Mouse (Mus musculus): Measurements from ENCODE around the gene C130050O18Rik.

C130050O18Rik gene

DNA sequence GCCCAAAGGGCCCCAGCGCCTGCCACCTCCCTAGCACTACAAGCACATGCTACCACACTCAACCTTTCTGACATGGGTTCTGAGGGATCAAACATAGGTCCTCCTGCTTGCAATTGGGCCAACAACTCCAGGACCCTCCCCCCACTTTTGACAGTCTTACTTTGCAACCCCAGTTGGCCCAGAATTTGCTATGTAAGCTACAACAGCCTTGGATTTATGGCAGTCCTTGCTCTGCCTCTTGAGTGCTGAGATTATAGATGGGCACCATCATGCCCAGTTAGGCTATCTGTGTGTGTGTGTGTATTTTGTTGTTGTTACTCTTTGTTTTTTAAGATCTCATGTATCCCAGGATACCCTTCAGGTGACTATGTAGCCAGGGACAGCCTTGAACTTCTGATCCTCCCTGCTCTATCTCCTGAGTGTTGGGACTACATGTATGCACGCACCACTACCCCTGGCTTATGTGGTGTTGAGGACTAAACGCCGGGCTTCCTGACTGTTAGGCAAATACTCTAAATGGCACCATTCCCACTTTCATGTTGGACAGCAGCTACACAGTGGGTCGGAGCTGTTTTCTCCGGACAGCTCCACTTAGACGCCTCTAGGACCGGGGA lies 25.2 kb upstream of the C130050O18Rik start:
- peak; percentile 26 to 45 for DNase-seq (ENCODE audit: low spot score in 2 of 2)

DNA sequence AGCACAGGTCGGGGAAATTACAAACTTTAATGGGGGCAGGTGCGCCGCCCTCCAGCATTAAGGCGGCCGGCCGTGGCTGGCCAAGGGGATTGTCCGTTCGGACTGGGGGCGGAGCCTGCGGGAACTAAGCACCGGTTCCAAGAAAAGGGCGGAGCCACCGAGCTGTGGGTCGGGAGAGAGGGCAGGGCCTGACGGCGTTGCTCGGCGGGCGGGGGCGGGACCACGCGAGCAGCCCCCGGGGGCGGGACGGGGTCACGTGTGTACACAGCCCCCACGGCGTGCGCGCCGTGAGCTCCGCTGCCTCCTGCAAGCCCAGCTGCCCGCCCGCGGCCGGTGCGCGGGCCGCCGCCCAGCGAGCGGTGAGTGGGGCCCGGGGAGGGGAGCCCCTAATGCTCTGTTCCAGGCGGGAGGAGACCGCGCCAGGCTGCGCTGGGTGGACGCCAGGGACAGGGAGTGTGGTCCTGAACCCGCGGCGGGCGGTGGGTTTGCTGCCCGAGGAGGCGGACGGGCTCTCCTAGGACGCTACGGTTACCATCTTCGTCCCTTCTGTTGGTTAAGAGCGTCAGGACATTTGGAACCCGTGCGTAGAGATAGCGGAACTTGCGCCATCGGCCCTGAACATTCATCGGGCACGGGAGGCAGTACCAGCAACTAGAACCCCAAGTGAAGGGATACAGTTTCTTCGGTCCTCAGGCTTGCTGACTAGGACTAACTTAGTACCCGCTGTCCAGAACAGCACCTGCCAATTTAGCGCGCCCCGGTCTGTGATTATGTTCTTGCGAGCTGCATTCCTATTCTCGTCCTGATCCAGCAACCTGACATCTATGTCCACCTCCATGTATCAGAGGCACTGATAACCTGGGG lies 24.5 kb upstream of the C130050O18Rik start:
- DNase-seq (ENCODE audit: low spot score in 2 of 2): peak; percentile 91 to 96

DNA sequence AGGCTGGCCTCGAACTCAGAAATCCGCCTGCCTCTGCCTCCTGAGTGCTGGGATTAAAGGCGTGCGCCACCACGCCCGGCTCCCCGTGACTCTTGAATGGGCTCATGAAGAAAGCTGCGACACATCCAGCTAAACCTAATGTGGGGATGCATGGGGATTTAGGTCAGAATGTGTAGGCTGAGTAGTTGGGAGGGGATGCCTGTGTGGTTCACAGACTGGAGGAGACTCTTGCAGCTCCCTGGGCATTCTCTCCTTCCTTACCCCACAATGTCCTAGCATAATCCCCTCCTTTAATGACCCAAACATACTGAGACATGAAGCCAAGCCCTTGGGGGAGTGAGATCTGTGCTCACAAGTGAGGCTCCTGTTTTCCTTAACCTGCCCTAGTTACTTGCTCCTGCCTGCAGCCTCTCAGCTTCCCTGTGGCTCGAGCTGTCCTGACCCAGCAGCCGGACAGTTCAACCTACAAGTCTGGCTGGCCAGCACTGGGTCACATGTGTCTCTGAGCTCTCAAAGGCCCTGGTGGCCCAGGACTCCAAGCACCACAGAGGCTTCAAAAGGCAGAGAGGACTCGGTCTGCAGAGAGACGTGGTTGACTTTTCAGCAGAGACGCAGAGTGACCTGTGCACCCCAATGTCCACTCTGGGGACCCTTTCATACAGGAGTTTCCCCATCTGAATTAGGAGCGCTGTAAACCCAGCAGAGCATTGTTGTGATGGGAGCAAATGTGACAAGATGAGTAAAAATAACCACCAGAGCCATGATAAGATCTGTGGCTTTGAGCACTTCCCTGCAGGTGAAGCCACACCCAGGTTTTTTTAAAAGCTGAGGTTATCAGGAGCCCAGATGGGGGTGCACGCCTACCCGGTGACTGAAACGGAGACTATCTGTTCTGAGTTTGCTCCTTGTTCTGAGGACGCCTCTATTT lies 23.2 kb upstream of the C130050O18Rik start:
- DNase-seq (ENCODE audit: low spot score in 2 of 2): peak; percentile 56 to 77

DNA sequence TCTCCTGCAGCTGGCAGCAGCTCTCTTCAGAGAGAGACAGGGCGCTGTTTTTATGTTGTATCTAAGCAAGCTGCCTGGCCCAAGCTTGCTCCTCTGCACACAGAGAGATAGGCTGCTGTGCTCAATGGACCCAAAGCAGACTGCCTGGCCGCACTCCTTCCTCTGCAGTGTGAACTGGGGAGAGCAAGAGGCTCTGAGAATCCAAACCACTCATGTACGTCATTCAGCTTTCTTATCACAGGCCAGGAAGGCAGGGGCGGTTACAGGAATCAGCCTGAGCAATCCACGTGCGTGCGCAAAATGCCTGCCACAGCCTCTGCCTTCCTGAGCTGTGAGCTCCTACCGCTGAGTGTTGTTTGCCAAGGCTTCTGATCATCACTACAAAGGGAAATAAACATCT lies 22.3 kb upstream of the C130050O18Rik start:
- peak; percentile 68 to 80 for DNase-seq (ENCODE audit: low spot score in 2 of 2)

DNA sequence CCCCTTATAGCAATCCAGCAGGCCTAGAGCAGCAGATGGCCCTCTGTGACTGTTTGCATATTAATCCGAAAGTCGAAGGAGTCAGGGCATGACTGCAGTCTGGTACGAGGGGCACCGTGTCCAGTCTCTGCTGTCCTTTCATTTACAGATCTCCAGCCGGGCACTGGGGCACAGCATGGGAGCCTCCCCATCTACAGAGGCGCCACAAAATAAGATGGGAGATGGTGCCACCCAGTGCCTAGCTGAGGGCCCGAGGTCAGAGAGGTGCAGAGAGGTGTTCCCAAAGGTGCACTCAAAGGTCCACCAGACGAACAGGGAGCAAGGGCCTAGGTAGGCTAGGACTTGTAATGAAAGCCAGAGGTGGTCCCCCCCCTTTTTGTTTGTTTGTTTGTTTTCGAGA lies 21.8 kb upstream of the C130050O18Rik start:
- no peak for DNase-seq (ENCODE audit: low spot score in 2 of 2)

DNA sequence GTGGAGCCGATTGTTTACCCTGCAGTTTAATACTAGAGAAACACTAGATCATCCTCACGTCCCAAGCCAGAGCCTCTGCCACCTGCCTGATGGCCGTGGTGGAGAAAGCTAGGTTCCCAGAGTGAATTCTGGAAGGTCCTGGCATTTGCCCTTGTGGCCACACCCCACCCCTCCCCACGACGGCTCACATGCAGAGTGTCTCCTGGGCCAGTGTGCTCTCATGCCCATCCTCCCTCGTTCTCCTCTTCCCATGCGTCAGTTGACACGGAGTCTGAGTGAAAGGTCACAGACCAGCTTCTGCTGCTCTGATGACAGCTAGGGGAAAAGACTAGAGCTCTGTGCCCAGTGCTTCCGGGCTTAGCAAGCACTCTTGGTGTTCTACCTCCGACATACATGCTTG lies 20.5 kb upstream of the C130050O18Rik start:
- peak in 1 of 2 experiments; percentile 42 for DNase-seq (ENCODE audit: low spot score in 2 of 2)

DNA sequence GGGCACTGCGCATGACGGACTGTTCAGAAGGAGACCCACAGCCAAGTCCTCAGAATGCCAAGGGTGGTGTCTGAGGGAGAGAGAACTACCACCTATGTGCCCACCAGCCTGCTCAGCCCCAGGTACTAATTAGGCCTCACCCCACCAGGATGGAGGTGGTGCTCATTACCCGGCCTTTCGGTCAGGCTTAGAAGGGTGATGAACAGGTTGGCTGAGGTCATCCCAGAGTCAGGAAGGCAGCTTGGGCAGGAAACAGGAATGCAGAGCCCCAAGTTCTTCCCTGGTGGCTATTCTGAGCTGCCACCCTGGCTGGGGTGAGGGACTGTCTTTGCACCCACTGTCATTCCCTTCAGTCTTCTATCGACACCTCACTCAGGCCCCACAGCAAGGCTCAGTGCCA lies 19.0 kb upstream of the C130050O18Rik start:
- no peak for DNase-seq (ENCODE audit: low spot score in 2 of 2)

DNA sequence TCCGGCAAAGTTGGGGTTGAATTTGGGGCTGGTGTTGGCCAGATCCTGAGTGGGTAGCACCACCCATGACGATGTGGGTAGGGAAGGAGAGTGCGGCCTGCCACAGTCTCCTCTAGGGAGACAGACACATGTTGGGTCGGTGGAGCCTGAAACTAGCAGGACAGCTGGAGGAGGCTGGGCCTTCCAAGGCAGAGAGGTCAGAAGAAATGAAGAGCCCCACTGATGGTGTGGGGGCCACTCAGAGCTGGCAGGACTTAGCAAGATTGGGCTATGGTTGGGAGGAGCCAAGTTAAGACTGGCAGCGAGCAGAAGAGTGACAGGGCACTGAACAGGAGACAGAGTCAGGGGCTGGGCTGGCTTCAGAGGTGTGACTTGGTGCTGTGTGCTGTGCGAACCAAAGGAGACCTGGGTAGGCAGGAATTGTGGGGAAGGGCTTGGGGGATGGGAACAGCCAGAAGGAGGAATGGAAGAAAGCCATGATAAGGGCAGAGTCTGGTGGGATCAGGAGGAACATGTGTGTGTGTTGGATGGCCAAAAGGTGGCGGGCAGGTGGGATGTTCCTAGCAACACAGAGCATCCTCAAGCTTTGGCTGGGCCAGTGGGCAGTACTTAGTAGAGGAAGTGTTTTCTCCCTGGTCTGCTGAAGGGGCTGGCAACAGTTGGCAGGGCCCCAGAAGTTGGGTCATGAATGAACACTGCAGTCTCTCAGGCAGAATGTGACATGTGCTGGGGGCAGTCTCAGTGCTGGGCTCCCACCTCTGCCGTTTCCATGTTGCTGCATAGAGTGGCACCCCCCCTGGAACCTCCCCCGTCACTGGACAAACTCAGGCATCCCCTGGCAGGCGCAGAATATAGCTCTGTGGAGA lies 17.5 kb upstream of the C130050O18Rik start:
- peak; percentile 32 to 50 for DNase-seq (ENCODE audit: low spot score in 2 of 2)

DNA sequence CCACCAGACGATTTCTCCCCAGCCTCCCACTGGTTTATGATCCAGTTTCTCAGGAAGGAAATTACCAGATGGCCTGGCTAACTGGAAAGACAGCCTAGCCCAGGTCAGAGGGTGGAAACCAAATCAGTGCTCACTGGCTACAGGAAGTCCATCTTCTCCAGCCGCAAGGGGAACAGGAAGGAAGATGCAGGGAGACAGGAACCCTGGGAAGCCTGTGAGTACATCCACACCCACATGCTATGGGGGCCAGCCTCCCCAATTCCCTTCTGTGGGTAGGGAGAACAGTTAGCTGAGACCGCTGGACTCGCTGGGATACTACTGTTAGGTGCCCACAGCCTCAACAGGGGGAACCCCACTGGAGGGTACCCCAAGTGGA lies 16.9 kb upstream of the C130050O18Rik start:
- no peak for DNase-seq (ENCODE audit: low spot score in 2 of 2)

DNA sequence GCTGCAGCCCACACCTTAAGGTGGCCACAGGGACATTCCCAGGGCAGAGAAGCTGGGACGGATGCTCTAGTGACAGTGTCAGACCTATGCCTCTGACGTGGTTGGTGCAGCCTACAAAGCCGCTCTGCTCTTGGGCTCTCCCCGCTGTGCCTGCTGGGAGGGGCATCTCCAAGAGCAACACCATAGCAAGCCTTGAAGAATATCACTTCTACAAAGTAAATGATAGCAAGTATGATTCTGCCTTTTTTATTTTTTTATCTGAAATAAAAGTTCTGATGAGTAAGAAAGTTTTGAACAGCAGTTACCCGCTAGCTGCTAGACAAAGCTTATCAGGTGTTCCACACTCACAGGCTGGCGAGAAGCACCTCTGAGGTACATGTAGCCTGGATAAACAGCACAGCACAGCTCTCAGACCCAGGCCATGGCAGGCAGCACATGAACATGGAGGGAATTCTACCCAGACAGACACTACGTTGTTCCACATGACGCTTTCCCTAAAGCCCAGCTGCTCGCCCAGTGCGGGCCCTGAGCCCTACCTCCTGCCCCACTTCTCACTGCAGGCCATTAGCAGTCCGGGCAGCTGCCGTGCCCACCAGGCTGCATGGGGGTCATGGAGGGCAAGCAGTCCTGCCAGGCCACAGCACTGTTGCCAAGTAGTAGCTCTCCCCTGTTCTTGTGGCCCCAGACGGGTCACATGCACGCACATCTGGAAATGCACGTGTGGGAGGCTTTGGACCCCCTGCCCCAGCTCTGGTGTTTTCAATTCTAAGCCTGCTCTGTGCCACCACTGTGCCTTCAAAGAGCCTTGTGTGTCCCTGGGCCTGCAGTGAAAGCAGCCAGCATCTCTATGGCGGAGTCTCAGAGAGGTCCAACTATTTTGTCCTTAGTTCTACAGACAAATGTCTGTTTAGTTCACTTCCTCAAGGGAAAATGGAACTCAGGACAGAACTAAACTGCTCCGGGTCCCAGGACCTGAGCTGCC lies 16.1 kb upstream of the C130050O18Rik start:
- DNase-seq (ENCODE audit: low spot score in 2 of 2): peak; percentile 66 to 72

- peak; percentile 82 to 85 for DNase-seq (ENCODE audit: low spot score in 2 of 2)
Measured at GRCm38 (mm10) chr5:139389676-139390061, 15.4 kb upstream of the C130050O18Rik start.

GRCm38 (mm10) chr5:139390324-139391119 lies 14.6 kb upstream of the C130050O18Rik start:
- DNase-seq (ENCODE audit: low spot score in 2 of 2): peak; percentile 51 to 52

GRCm38 (mm10) chr5:139391309-139391990 lies 13.6 kb upstream of the C130050O18Rik start:
- DNase-seq (ENCODE audit: low spot score in 2 of 2): peak in 1 of 2 experiments; percentile 26

DNA sequence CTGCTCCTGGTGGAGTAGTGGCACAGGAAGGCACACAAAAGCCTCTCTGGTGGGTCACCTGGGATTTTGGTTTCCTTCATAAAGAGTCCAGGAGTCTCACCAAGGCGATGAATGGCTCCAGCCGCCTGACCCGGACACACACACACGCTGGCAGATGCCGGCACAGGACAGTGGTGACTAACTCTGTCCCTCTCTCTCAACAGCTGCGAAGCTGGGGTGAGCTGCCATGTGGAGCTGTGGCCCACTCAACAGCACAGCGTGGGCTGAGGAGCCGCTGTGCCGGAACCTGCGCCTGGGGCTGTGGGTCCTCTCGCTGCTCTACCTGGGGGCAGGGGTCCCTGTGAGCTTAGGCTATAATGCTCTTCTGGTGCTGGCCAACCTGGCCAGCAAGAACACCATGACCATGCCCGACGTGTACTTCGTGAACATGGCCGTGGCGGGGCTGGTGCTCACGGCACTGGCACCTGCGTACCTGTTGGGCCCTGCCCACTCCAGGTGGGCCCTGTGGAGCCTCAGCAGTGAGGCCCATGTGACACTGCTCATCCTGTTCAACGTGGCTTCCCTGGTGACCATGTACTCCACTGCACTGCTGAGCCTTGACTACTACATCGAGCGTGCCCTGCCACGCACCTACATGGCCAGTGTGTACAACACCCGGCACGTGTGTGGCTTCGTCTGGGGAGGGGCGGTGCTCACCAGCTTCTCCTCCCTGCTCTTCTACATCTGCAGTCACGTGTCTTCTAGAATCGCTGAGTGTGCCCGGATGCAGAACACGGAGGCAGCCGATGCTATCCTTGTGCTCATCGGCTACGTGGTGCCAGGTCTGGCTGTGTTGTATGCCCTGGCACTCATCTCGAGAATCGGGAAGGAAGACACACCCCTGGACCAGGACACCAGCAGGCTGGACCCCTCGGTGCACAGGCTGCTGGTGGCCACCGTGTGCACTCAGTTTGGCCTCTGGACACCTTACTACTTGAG lies 12.6 kb upstream of the C130050O18Rik start:
- no peak for DNase-seq (ENCODE audit: low spot score in 2 of 2)

GRCm38 (mm10) chr5:139393197-139393588 lies 11.9 kb upstream of the C130050O18Rik start:
- no peak for DNase-seq (ENCODE audit: low spot score in 2 of 2)

DNA sequence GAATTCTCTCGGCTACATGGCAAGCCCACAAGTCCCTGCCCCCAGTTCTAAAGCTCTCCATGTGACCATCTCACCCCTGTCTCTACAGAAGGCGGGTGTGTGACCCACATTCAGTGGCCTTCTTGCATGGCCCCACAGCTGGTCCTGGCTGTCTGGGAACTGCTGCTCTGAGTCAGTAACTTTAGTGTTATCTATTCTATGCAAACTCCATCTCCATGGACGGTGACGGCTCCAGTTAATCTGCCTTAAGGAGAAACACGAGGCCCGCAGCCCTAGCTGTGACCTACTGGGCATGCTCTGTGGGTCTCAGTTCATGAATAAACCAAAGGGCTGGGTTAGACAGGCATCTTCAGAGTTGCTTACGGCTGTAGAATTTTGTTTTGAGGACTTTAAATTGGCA lies 10.7 kb upstream of the C130050O18Rik start:
- peak in 1 of 2 experiments; percentile 34 for DNase-seq (ENCODE audit: low spot score in 2 of 2)

DNA sequence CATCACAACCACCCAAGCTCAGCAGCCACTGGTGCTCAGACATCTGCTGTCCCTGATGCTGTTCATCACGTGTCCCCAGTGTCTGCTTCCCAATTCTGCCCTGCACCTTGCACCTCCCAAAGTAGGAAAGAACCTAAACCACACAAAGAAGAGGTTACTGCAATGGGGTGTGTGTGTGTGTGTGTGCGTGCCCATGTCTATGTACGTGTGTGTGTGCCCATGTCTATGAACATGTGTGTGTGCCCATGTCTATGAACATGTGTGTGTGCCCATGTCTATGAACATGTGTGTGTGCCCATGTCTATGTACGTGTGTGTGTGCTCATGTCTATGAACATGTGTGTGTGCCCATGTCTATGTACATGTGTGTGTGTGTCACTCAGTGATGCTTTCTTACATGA lies 9.6 kb upstream of the C130050O18Rik start:
- DNase-seq (ENCODE audit: low spot score in 2 of 2): no peak
